Mouse (Mus musculus) lung, adult 2 months (tissue): ENCODE measurements around the gene Rab7.

Experiments used
- CTCF ChIP-seq: fragments of 200-500 bp; IDR thresholded peaks from 2 replicates; pipeline ENCODE4 v1.5.1; 2011; ENCODE audit warnings: mild to moderate bottlenecking, low read length, control low read depth; ENCODE audit not compliant: insufficient read depth
- POLR2A ChIP-seq: fragments of 200-500 bp; IDR thresholded peaks from 2 replicates; pipeline ENCODE4 v1.6.1; 2011; ENCODE audit warnings: low read depth, mild to moderate bottlenecking, control low read depth, low read length, borderline replicate concordance; ENCODE audit errors: extremely low read depth

DNA sequence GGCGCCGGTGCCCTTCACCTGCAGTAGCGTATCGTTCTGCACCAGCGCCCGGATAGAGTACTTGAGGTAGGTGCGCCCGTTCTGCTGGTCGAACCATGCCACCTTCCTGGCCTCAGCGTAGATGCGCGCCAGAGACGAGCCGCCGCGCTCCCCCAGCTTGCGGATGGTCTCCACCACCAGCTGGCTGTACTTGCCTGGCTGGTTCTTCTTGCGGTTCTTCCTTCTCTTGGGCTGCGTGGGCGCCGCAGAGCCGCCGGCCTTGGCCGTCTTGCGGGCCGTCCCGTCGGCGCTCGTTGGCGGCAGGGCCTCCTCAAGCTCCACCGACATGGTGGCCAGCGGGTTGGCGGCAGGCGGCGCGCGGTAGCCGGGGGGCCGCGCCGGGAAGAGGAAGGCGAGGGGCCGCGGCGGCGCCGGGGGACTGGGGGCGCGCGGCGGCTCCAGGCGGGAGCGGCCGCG, 64.0 kb downstream of the Rab7 start:
- TF ChIP-seq CTCF (no peak), POLR2A (no peak)
